Mouse (Mus musculus): Measurements from ENCODE around the gene 4930558K02Rik. TPM values are rescaled to one million over a fixed set of nuclear protein-coding genes. Genes with fewer than 3 reads are reported as not detected.

The 4930558K02Rik gene
- polyA plus RNA-seq, 1 experiment from 2014 or later: 0.20 TPM

GRCm38 (mm10) chr1:161918682-161919372 lies 60.6 kb downstream of the 4930558K02Rik start:
- no peak for ATAC-seq (ENCODE audit: low read depth)
- H3K4me3 ChIP-seq (ENCODE audit: low read depth, low read length): no peak overlapping the region
- 63% methylated on average over 7 of the region's 7 CpGs for WGBS
- no peak overlapping the region for H3K27ac ChIP-seq (ENCODE audit: low read depth, low read length)
- no peaks in the 10 kb centered on the region for H3K36me3 ChIP-seq (ENCODE audit: control insufficient read depth, insufficient read depth, low read length)
- no peaks in the 10 kb centered on the region for H3K27me3 ChIP-seq (ENCODE audit: control insufficient read depth, insufficient read depth, low read length)
- no peak overlapping the region for H3K9ac ChIP-seq (replicated peaks; ENCODE audit: low read depth, low read length)
- no peaks in the 10 kb centered on the region for H3K4me1 ChIP-seq (ENCODE audit: control insufficient read depth, insufficient read depth, low read length)
- no peak overlapping the region for H3K4me2 ChIP-seq (ENCODE audit: low read depth, low read length)
- no peaks in the 10 kb centered on the region for H3K9me3 ChIP-seq (ENCODE audit: control insufficient read depth, low read length)

GRCm38 (mm10) chr1:161917940-161918484 lies 61.4 kb downstream of the 4930558K02Rik start:
- H3K9ac ChIP-seq (replicated peaks; ENCODE audit: low read depth, low read length): no peak overlapping the region
- no peaks in the 10 kb centered on the region for H3K9me3 ChIP-seq (ENCODE audit: control insufficient read depth, low read length)
- 96% methylated on average over 3 of the region's 3 CpGs for WGBS
- no peak overlapping the region for H3K4me2 ChIP-seq (ENCODE audit: low read depth, low read length)
- no peaks in the 10 kb centered on the region for H3K4me1 ChIP-seq (ENCODE audit: control insufficient read depth, insufficient read depth, low read length)
- H3K27me3 ChIP-seq (ENCODE audit: control insufficient read depth, insufficient read depth, low read length): no peaks in the 10 kb centered on the region
- H3K4me3 ChIP-seq (ENCODE audit: low read depth, low read length): no peak overlapping the region
- no peaks in the 10 kb centered on the region for H3K36me3 ChIP-seq (ENCODE audit: control insufficient read depth, insufficient read depth, low read length)
- no peak for ATAC-seq (ENCODE audit: low read depth)
- H3K27ac ChIP-seq (ENCODE audit: low read depth, low read length): no peak overlapping the region

- Histone ChIP-seq H3K9me3 (ENCODE audit: control insufficient read depth, low read length) (no peaks in the 10 kb centered on the region), H3K36me3 (ENCODE audit: control insufficient read depth, insufficient read depth, low read length) (no peaks in the 10 kb centered on the region), H3K4me2 (ENCODE audit: low read depth, low read length) (no peak overlapping the region), H3K4me1 (ENCODE audit: control insufficient read depth, insufficient read depth, low read length) (no peaks in the 10 kb centered on the region), H3K27me3 (ENCODE audit: control insufficient read depth, insufficient read depth, low read length) (no peaks in the 10 kb centered on the region), H3K27ac (ENCODE audit: low read depth, low read length) (no peak overlapping the region), H3K4me3 (ENCODE audit: low read depth, low read length) (no peak overlapping the region), H3K9ac (replicated peaks; ENCODE audit: low read depth, low read length) (no peak overlapping the region)
- no peak for ATAC-seq (ENCODE audit: low read depth)
- WGBS: 80% methylated on average over 3 of the region's 3 CpGs
Measured at GRCm38 (mm10) chr1:161916036-161916435, 63.4 kb downstream of the 4930558K02Rik start.

- Histone ChIP-seq H3K36me3 (ENCODE audit: control insufficient read depth, insufficient read depth, low read length) (no peaks in the 10 kb centered on the region), H3K4me3 (ENCODE audit: low read depth, low read length) (no peak overlapping the region), H3K4me2 (ENCODE audit: low read depth, low read length) (no peak overlapping the region), H3K4me1 (ENCODE audit: control insufficient read depth, insufficient read depth, low read length) (no peaks in the 10 kb centered on the region), H3K27me3 (ENCODE audit: control insufficient read depth, insufficient read depth, low read length) (no peaks in the 10 kb centered on the region), H3K27ac (ENCODE audit: low read depth, low read length) (no peak overlapping the region), H3K9ac (replicated peaks; ENCODE audit: low read depth, low read length) (no peak overlapping the region), H3K9me3 (ENCODE audit: control insufficient read depth, low read length) (no peaks in the 10 kb centered on the region)
- ATAC-seq (ENCODE audit: low read depth): no peak
- 80% methylated on average over 7 of the region's 7 CpGs for WGBS
Measured at GRCm38 (mm10) chr1:161913648-161913984, 65.8 kb downstream of the 4930558K02Rik start.

- no peaks in the 10 kb centered on the region for H3K27me3 ChIP-seq (ENCODE audit: control insufficient read depth, insufficient read depth, low read length)
- H3K36me3 ChIP-seq (ENCODE audit: control insufficient read depth, insufficient read depth, low read length): no peaks in the 10 kb centered on the region
- ATAC-seq (ENCODE audit: low read depth): no peak
- no peak overlapping the region for H3K9ac ChIP-seq (replicated peaks; ENCODE audit: low read depth, low read length)
- H3K4me2 ChIP-seq (ENCODE audit: low read depth, low read length): no peak overlapping the region
- WGBS: 77% methylated on average over 4 of the region's 4 CpGs
- no peaks in the 10 kb centered on the region for H3K4me1 ChIP-seq (ENCODE audit: control insufficient read depth, insufficient read depth, low read length)
- no peak overlapping the region for H3K27ac ChIP-seq (ENCODE audit: low read depth, low read length)
- no peaks in the 10 kb centered on the region for H3K9me3 ChIP-seq (ENCODE audit: control insufficient read depth, low read length)
- H3K4me3 ChIP-seq (ENCODE audit: low read depth, low read length): no peak overlapping the region
Measured at GRCm38 (mm10) chr1:161912940-161913647, 66.3 kb downstream of the 4930558K02Rik start.

- Histone ChIP-seq H3K9ac (replicated peaks; ENCODE audit: low read depth, low read length) (no peak overlapping the region), H3K4me3 (ENCODE audit: low read depth, low read length) (no peak overlapping the region), H3K27ac (ENCODE audit: low read depth, low read length) (no peak overlapping the region), H3K9me3 (ENCODE audit: control insufficient read depth, low read length) (no peaks in the 10 kb centered on the region), H3K36me3 (ENCODE audit: control insufficient read depth, insufficient read depth, low read length) (no peaks in the 10 kb centered on the region), H3K4me1 (ENCODE audit: control insufficient read depth, insufficient read depth, low read length) (no peaks in the 10 kb centered on the region), H3K4me2 (ENCODE audit: low read depth, low read length) (no peak overlapping the region), H3K27me3 (ENCODE audit: control insufficient read depth, insufficient read depth, low read length) (no peaks in the 10 kb centered on the region)
- 74% methylated on average over 8 of the region's 8 CpGs for WGBS
- no peak for ATAC-seq (ENCODE audit: low read depth)
Measured at GRCm38 (mm10) chr1:161909074-161909473, 70.4 kb downstream of the 4930558K02Rik start.

GRCm38 (mm10) chr1:161907795-161908457 lies 71.5 kb downstream of the 4930558K02Rik start:
- Histone ChIP-seq H3K9ac (replicated peaks; ENCODE audit: low read depth, low read length) (no peak overlapping the region), H3K27ac (ENCODE audit: low read depth, low read length) (no peak overlapping the region), H3K36me3 (ENCODE audit: control insufficient read depth, insufficient read depth, low read length) (no peaks in the 10 kb centered on the region), H3K4me2 (ENCODE audit: low read depth, low read length) (no peak overlapping the region), H3K27me3 (ENCODE audit: control insufficient read depth, insufficient read depth, low read length) (no peaks in the 10 kb centered on the region), H3K9me3 (ENCODE audit: control insufficient read depth, low read length) (no peaks in the 10 kb centered on the region), H3K4me1 (ENCODE audit: control insufficient read depth, insufficient read depth, low read length) (no peaks in the 10 kb centered on the region), H3K4me3 (ENCODE audit: low read depth, low read length) (no peak overlapping the region)
- 51% methylated on average over 2 of the region's 2 CpGs for WGBS
- no peak for ATAC-seq (ENCODE audit: low read depth)

- no peak for ATAC-seq (ENCODE audit: low read depth)
- Histone ChIP-seq H3K9ac (replicated peaks; ENCODE audit: low read depth, low read length) (no peak overlapping the region), H3K4me3 (ENCODE audit: low read depth, low read length) (no peak overlapping the region), H3K4me2 (ENCODE audit: low read depth, low read length) (no peak overlapping the region), H3K36me3 (ENCODE audit: control insufficient read depth, insufficient read depth, low read length) (no peaks in the 10 kb centered on the region), H3K27ac (ENCODE audit: low read depth, low read length) (no peak overlapping the region), H3K27me3 (ENCODE audit: control insufficient read depth, insufficient read depth, low read length) (no peaks in the 10 kb centered on the region), H3K9me3 (ENCODE audit: control insufficient read depth, low read length) (no peaks in the 10 kb centered on the region), H3K4me1 (ENCODE audit: control insufficient read depth, insufficient read depth, low read length) (no peaks in the 10 kb centered on the region)
- 89% methylated on average over 4 of the region's 4 CpGs for WGBS
Measured at GRCm38 (mm10) chr1:161907111-161907510, 72.3 kb downstream of the 4930558K02Rik start.

All from neural tube, embryonic 14.5 days (tissue).